Mouse (Mus musculus) kidney, embryonic 14.5 days (tissue): ENCODE data around the gene Ackr2. TPM values are rescaled to one million over a fixed set of nuclear protein-coding genes. Genes with fewer than 3 reads are reported as not detected.

ENCODE experiments used
- ATAC-seq: fragments of 200-750 bp; cut with Nextera tagmentation; 2 replicates; pipeline ENCODE4 v1.8.0; 2017; ENCODE audit warnings: moderate number of reproducible peaks, mild to moderate bottlenecking, moderate TSS enrichment, moderate library complexity; ENCODE audit not compliant: low FRiP score, low TSS enrichment
- H3K27ac ChIP-seq: fragments of 300-500 bp; sonication (generic); 2 replicates; pipeline ENCODE4 v1.5.1; 2014; ENCODE audit warnings: low read depth, mild to moderate bottlenecking, low read length, moderate library complexity, mixed read lengths
- H3K27me3 ChIP-seq: fragments of 300-500 bp; sonication (generic); 2 replicates; pipeline ENCODE4 v1.6.1; 2014; ENCODE audit warnings: mild to moderate bottlenecking, low read length; ENCODE audit not compliant: control insufficient read depth, insufficient read depth
- H3K36me3 ChIP-seq: fragments of 300-500 bp; sonication (generic); 2 replicates; pipeline ENCODE4 v1.6.1; 2014; ENCODE audit warnings: low read length, mixed read lengths; ENCODE audit not compliant: control insufficient read depth, insufficient read depth
- H3K4me1 ChIP-seq: fragments of 300-500 bp; sonication (generic); 2 replicates; pipeline ENCODE4 v1.6.1; 2014; ENCODE audit warnings: low read length, mixed read lengths; ENCODE audit not compliant: control insufficient read depth, insufficient read depth
- H3K4me2 ChIP-seq: fragments of 300-500 bp; sonication (generic); replicated peaks from 2 replicates; pipeline ENCODE4 v1.6.1; 2014; ENCODE audit warnings: low read depth, mild to moderate bottlenecking, low read length
- H3K4me3 ChIP-seq: fragments of 300-500 bp; sonication (generic); 2 replicates; pipeline ENCODE4 v1.5.1; 2014; ENCODE audit warnings: mild to moderate bottlenecking, low read length
- H3K9ac ChIP-seq: fragments of 300-500 bp; sonication (generic); 2 replicates; pipeline ENCODE4 v1.6.1; 2014; ENCODE audit warnings: low read depth, mild to moderate bottlenecking, low read length, moderate library complexity
- H3K9me3 ChIP-seq: fragments of 300-500 bp; sonication (generic); 2 replicates; pipeline ENCODE4 v1.6.1; 2016; ENCODE audit warnings: low read length; ENCODE audit not compliant: control insufficient read depth
- WGBS: fragments of 180-500 bp; shearing (Covaris S2); extraction: QIAGEN DNeasy Blood & Tissue Kit; methylation state at CpG from one replicate; pipeline ENCODE4 v1.1.7; 2014; 5-methylcytosine and 5-hydroxymethylcytosine counted together
- polyA plus RNA-seq: library from polyadenylated mRNA; unstranded; fragments of >200 nt; fragmentation: Nextera tagmentation; extraction: Ambion mirVana; gene quantifications from 2 replicates; pipeline ENCODE4 v1.2.1, GENCODE M21; 2014

Gene Ackr2
- polyA plus RNA-seq, 1 experiment from 2014 or later: 0.42 TPM

- no peak for ATAC-seq
- no peak overlapping the region for H3K4me3 ChIP-seq
- WGBS: 65% methylated on average over 6 of the region's 6 CpGs
- no peak overlapping the region for H3K27ac ChIP-seq
- H3K4me1 ChIP-seq: no peaks in the 10 kb centered on the region
- no peaks in the 10 kb centered on the region for H3K27me3 ChIP-seq
- no peaks in the 10 kb centered on the region for H3K36me3 ChIP-seq
- H3K9me3 ChIP-seq: no peaks in the 10 kb centered on the region
- H3K9ac ChIP-seq: no peak overlapping the region
- H3K4me2 ChIP-seq: no peak overlapping the region
Measured at GRCm38 (mm10) chr9:121881301-121881700, 16.9 kb upstream of the Ackr2 start.

- Histone ChIP-seq H3K4me1 (no peaks in the 10 kb centered on the region), H3K4me2 (no peak overlapping the region), H3K36me3 (no peaks in the 10 kb centered on the region), H3K27ac (no peak overlapping the region), H3K9ac (no peak overlapping the region), H3K9me3 (no peaks in the 10 kb centered on the region), H3K4me3 (no peak overlapping the region), H3K27me3 (no peaks in the 10 kb centered on the region)
- WGBS: 46% methylated on average over 7 of the region's 7 CpGs
- no peak for ATAC-seq
Measured at GRCm38 (mm10) chr9:121882015-121882457, 16.1 kb upstream of the Ackr2 start.

- Histone ChIP-seq H3K9me3 (no peaks in the 10 kb centered on the region), H3K9ac (no peak overlapping the region), H3K36me3 (no peaks in the 10 kb centered on the region), H3K4me1 (peaks cover 13% of the 10 kb centered on the region; the same call in 1 of the 2 replicates), H3K4me3 (no peak overlapping the region), H3K4me2 (peak overlapping the region; percentile 26; the same call in 1 of the 2 replicates), H3K27me3 (no peaks in the 10 kb centered on the region), H3K27ac (no peak overlapping the region)
- ATAC-seq: peak; percentile 43
- WGBS: 58% methylated on average over 4 of the region's 4 CpGs
Measured at GRCm38 (mm10) chr9:121889927-121890440, 8.2 kb upstream of the Ackr2 start.

GRCm38 (mm10) chr9:121890441-121890941 lies 7.7 kb upstream of the Ackr2 start:
- peak; percentile 90 for ATAC-seq
- WGBS: under 1% methylated on average over 18 of the region's 18 CpGs
- peaks cover 13% of the 10 kb centered on the region; the same call in 1 of the 2 replicates for H3K4me1 ChIP-seq
- no peak overlapping the region for H3K27ac ChIP-seq
- no peak overlapping the region for H3K4me3 ChIP-seq
- H3K27me3 ChIP-seq: no peaks in the 10 kb centered on the region
- no peak overlapping the region for H3K9ac ChIP-seq
- peak overlapping the region; percentile 26 for H3K4me2 ChIP-seq
- H3K36me3 ChIP-seq: no peaks in the 10 kb centered on the region
- H3K9me3 ChIP-seq: no peaks in the 10 kb centered on the region

GRCm38 (mm10) chr9:121891301-121891700 lies 6.9 kb upstream of the Ackr2 start:
- no peak overlapping the region for H3K4me2 ChIP-seq
- no peak overlapping the region for H3K27ac ChIP-seq
- ATAC-seq: no peak
- no peak overlapping the region for H3K9ac ChIP-seq
- peaks cover 13% of the 10 kb centered on the region; the same call in 1 of the 2 replicates for H3K4me1 ChIP-seq
- H3K27me3 ChIP-seq: no peaks in the 10 kb centered on the region
- no peak overlapping the region for H3K4me3 ChIP-seq
- H3K36me3 ChIP-seq: no peaks in the 10 kb centered on the region
- WGBS: 91% methylated on average over 9 of the region's 9 CpGs
- no peaks in the 10 kb centered on the region for H3K9me3 ChIP-seq

DNA sequence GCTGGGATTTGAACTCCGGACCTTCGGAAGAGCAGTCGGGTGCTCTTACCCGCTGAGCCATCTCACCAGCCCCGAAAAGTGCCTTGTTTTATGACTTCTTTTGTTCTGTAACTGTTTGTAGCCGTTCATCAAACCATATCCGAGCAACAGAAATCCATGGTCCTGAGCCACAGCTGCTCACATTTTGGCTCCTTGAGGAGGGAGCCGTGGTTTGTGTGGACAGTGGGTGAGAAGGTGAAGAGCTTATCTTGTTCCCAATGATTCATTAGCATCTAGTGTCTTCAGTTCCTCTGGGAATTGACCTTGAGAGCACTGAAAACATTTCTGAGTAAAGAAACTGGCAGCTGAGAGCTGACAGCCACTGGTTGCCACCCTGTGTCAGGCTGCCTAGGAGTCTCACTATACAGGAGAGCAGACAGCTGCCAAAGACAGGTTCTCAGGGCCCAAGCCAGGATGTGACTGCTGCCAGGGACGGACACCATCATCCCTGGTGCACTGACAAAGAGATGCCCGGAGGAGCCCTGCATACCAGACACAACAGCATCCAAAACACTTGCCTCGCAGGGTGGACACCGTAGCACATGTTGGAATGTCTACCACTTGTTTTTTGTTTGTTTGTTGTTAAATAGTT lies 6.0 kb upstream of the Ackr2 start:
- no peak for ATAC-seq
- H3K27ac ChIP-seq: no peak overlapping the region
- H3K4me1 ChIP-seq: peaks cover 13% of the 10 kb centered on the region; the same call in 1 of the 2 replicates
- H3K9me3 ChIP-seq: no peaks in the 10 kb centered on the region
- H3K4me3 ChIP-seq: no peak overlapping the region
- H3K36me3 ChIP-seq: no peaks in the 10 kb centered on the region
- H3K9ac ChIP-seq: no peak overlapping the region
- no peaks in the 10 kb centered on the region for H3K27me3 ChIP-seq
- 72% methylated on average over 12 of the region's 12 CpGs for WGBS
- H3K4me2 ChIP-seq: no peak overlapping the region

- H3K9ac ChIP-seq: no peak overlapping the region
- no peaks in the 10 kb centered on the region for H3K36me3 ChIP-seq
- H3K9me3 ChIP-seq: no peaks in the 10 kb centered on the region
- ATAC-seq: no peak
- H3K27ac ChIP-seq: no peak overlapping the region
- WGBS: 80% methylated on average over 7 of the region's 7 CpGs
- H3K4me1 ChIP-seq: peaks cover 13% of the 10 kb centered on the region; the same call in 1 of the 2 replicates
- no peaks in the 10 kb centered on the region for H3K27me3 ChIP-seq
- H3K4me2 ChIP-seq: no peak overlapping the region
- no peak overlapping the region for H3K4me3 ChIP-seq
Measured at GRCm38 (mm10) chr9:121894447-121894846, 3.7 kb upstream of the Ackr2 start.

DNA sequence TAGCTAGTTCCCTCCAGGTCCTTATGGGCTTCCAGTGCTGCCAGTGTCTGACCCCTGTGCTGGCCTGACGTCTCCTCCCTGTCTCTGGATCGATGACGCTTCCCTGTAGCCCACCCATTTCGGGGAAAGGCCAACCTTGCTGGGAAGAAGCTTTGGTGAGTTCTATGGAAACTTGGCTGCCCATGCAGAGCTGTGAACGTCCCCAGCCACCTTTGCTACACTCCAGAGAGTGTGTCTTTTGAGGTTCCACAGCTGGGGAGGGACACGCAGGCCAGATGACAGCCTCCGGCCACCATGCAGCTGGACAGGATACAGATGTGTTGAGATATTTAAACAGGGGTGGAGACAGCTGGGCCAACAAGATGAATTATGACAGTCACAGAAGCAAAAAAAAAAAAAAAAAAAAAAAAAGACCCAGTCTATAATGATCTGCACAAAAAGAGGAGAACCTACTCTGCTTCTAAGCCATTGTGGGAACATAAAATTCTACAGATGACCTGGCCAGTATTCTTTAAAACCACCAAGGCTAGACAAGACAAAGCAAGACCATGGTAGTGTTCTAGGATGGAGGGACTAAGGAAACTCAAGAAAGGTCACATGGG lies 2.7 kb upstream of the Ackr2 start:
- ATAC-seq: no peak
- Histone ChIP-seq H3K4me1 (peaks cover 6% of the 10 kb centered on the region; the same call in 1 of the 2 replicates), H3K27me3 (no peaks in the 10 kb centered on the region), H3K4me3 (no peak overlapping the region), H3K9ac (no peak overlapping the region), H3K9me3 (no peaks in the 10 kb centered on the region), H3K27ac (no peak overlapping the region), H3K4me2 (no peak overlapping the region), H3K36me3 (no peaks in the 10 kb centered on the region)
- 50% methylated on average over 7 of the region's 7 CpGs for WGBS

- Histone ChIP-seq H3K9me3 (no peaks in the 10 kb centered on the region), H3K9ac (no peak overlapping the region), H3K27ac (no peak overlapping the region), H3K4me2 (no peak overlapping the region), H3K4me1 (no peaks in the 10 kb centered on the region), H3K27me3 (no peaks in the 10 kb centered on the region), H3K36me3 (no peaks in the 10 kb centered on the region), H3K4me3 (no peak overlapping the region)
- 63% methylated on average over 4 of the region's 4 CpGs for WGBS
- ATAC-seq: no peak
Measured at GRCm38 (mm10) chr9:121896820-121897219, 1.3 kb upstream of the Ackr2 start.
